Mouse (Mus musculus) right cerebral cortex, postnatal 36 days (tissue): ENCODE measurements around the gene Metap1d.
A peak's percentile ranks its signal among the peaks of the same experiment; 100 is the strongest.

Source experiments
- DNase-seq, 2 experiments: peaks; one replicate each; pipeline ENCODE4 v3.0.0; 2022; ENCODE audit warnings: low spot score in 2 of 2, mixed read lengths in 1 of 2

Metap1d gene

GRCm38 (mm10) chr2:71526595-71527322, 73.7 kb downstream of the Metap1d start:
- no peak for DNase-seq

- DNase-seq, result no peak
Observed at GRCm38 (mm10) chr2:71527323-71528013, 74.4 kb downstream of the Metap1d start.

- no peak for DNase-seq
Observed at GRCm38 (mm10) chr2:71528014-71528713, 75.1 kb downstream of the Metap1d start, which contains the start of gene Dlx1. Gene Dlx1, plus strand, starts transcription at chr2:71528113.

GRCm38 (mm10) chr2:71528714-71529510, 75.8 kb downstream of the Metap1d start:
- no peak for DNase-seq

- DNase-seq, result peak in 1 of 2 experiments; percentile 54
Observed at GRCm38 (mm10) chr2:71529511-71530351, 76.7 kb downstream of the Metap1d start.

GRCm38 (mm10) chr2:71530391-71531123, 77.5 kb downstream of the Metap1d start:
- DNase-seq, result no peak

GRCm38 (mm10) chr2:71531124-71531590, 78.1 kb downstream of the Metap1d start:
- no peak for DNase-seq

GRCm38 (mm10) chr2:71531990-71532970, 79.2 kb downstream of the Metap1d start:
- DNase-seq, result no peak

GRCm38 (mm10) chr2:71533094-71533493, 80.0 kb downstream of the Metap1d start:
- DNase-seq, result no peak

GRCm38 (mm10) chr2:71534242-71535052, 81.4 kb downstream of the Metap1d start:
- no peak for DNase-seq

GRCm38 (mm10) chr2:71540611-71541417, 87.7 kb downstream of the Metap1d start:
- DNase-seq, result no peak

- no peak for DNase-seq
Observed at GRCm38 (mm10) chr2:71541418-71542226, 88.5 kb downstream of the Metap1d start.

GRCm38 (mm10) chr2:71542227-71542815, 89.2 kb downstream of the Metap1d start:
- DNase-seq, result no peak

GRCm38 (mm10) chr2:71542816-71543301, 89.8 kb downstream of the Metap1d start:
- DNase-seq, result no peak

- no peak for DNase-seq
Observed at GRCm38 (mm10) chr2:71543531-71543930, 90.5 kb downstream of the Metap1d start.

- DNase-seq, result no peak
Observed at GRCm38 (mm10) chr2:71543948-71544347, 90.9 kb downstream of the Metap1d start.
